Mouse (Mus musculus) kidney, postnatal 4 days (tissue): Measurements from ENCODE around the gene Olfr830.
"Not testable (repeated sequence)": the region's sequence is repeated elsewhere in the genome, so short reads cannot be mapped to it uniquely, and the experiment has no call there.

Source experiments
- DNase-seq, 2 experiments: peaks; one replicate each; pipeline ENCODE4 v3.0.0; 2021; ENCODE audit warnings: mixed read lengths in 2 of 2

Gene Olfr830

DNA sequence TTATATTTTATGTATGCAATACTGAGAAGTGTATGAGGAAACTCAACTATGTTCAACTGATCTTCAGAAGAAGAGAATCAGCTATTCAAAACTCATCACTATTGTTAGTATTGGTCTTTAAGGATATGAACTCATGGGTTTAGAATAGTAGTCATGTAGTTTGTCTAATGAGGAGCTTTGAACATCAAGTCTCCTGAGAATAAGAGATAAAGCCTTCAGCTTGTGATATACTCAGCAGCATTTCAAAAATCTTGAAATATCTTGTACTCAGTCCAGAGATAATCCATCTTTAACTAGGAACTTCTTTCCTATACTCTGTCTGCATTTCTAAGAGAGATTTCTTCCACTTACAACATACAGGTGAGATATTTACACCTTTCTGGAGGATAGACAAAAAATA, at the start of gene Olfr830:
Gene Olfr830 (plus strand): TSS at position 301 of the 400 bp plus-strand sequence.
- DNase-seq = no peak

- no peak for DNase-seq
Measured at GRCm38 (mm10) chr9:18854633-18855032, 19.9 kb upstream of the Olfr830 start, which contains the start of gene Olfr829. Olfr829 (plus strand) TSS chr9:18854933.

- DNase-seq = not testable (repeated sequence)
Measured at GRCm38 (mm10) chr9:18907699-18908098, 33.2 kb downstream of the Olfr830 start.

DNA sequence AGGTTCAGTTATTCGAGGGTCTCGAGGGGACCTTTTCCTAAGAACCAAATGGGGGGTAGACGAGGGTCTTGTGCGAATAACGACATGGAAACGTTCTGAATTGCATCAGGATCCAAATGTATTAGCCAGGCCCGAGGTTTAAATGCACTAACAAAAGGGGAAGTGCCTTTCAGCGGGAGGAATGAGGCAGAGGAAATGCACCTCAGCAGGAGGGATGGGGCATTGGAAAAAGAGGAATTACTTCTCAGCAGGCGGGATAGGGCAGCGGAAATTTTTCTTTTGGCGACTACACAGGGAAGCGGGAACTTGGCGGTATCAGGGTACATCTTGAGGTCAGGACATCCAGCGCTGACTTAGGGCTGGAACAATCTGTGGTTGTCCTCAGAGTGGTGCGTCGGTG, 53.4 kb downstream of the Olfr830 start:
- DNase-seq = not testable (repeated sequence)
